Mouse (Mus musculus) erythroblast, embryonic 14.5 days (primary cell): ENCODE measurements around the gene Arhgap30.

Source experiments
- GATA1 ChIP-seq: IDR thresholded peaks from 2 replicates; pipeline ENCODE4 v1.6.1; 2012; ENCODE audit warnings: low read length, inconsistent platforms, mixed read lengths
- TAL1 ChIP-seq: IDR thresholded peaks from 3 replicates; pipeline ENCODE4 v1.6.1; 2012; ENCODE audit warnings: low read length, inconsistent platforms, mixed read lengths

GRCm38 (mm10) chr1:171390101-171390500 lies 1.3 kb downstream of the Arhgap30 start:
- TF ChIP-seq GATA1 (no peak), TAL1 (no peak)
